Mouse (Mus musculus) lung, postnatal 0 days (tissue): ENCODE data around the gene Aqp3.

Experiments used
- CTCF ChIP-seq: IDR thresholded peaks from 2 replicates; pipeline ENCODE4 v1.5.1; 2016; ENCODE audit warnings: antibody characterized with exemption, mild to moderate bottlenecking
- EP300 ChIP-seq: IDR thresholded peaks from 2 replicates; pipeline ENCODE4 v1.6.1; 2016; ENCODE audit warnings: antibody characterized with exemption, mild to moderate bottlenecking, control low read depth

- no peak for TF ChIP-seq CTCF
- TF ChIP-seq EP300: no peak
Observed at GRCm38 (mm10) chr4:41048926-41049325, 49.1 kb downstream of the Aqp3 start.
